ENCODE assay signal across 9 mouse cellular contexts in the genomic region with DNA sequence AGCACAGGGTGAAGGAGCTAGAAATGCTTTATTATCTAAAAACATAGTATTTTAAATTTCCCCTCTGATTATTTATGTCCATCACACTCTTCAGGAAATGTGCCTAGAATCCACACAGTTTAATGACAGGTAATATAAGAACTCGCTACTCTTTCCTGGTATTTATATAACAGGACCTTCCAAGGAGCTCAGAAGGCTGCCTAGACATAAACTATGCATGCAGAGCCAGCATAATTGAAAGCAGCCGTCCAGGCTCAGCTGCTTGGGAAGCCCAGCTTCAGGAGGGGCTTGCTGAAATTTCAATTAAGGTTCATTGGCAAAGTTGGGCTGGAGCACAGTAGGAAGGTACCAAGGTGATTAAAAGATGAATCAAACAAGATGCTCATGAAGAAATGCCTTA. TPM values are rescaled to one million over a fixed set of nuclear protein-coding genes. Genes with fewer than 3 reads are reported as not detected.
DNase-seq lines count a peak whose midpoint lies in the region; ATAC-seq and TF ChIP-seq lines count a peak whose summit lies in the region.
"Had no signal": no experiment of that assay in that cellular context is flagged by ENCODE, and none has a peak within 500 bp of the region (broad histone marks: within the 10 kb centered on the region; RNA-seq: fewer than 3 reads in every experiment).

No protein-coding gene starts in this region.

- TF ChIP-seq CTCF in gastrocnemius, adult 2 months (IDR thresholded peaks at IDR 0.05) = no peak

- H3K27me3 ChIP-seq in hindbrain, embryonic 13.5 days = no peaks in the 10 kb centered on the region
- no peaks in the 10 kb centered on the region for H3K27me3 ChIP-seq in midbrain, embryonic 11.5 days (ENCODE audit: control insufficient read depth, insufficient read depth, low read length)

- peak overlapping the region; percentile 28; the same call in 1 of the 2 replicates for H3K27ac ChIP-seq in gastrocnemius, adult 2 months
- peak overlapping the region; percentile 63; the same call in 1 of the 2 replicates for H3K27ac ChIP-seq in hindbrain, embryonic 13.5 days
- H3K27ac ChIP-seq in midbrain, embryonic 11.5 days (ENCODE audit: low read depth, low read length) = no peak overlapping the region

- DNase-seq in gastrocnemius, adult 2 months = no peak
- no peak for DNase-seq in gastrocnemius, postnatal 10 days
- peak; percentile 76 for DNase-seq in embryo, embryonic 10.5 days (ENCODE audit: low spot score)
- DNase-seq in midbrain, embryonic 11.5 days (ENCODE audit: low spot score, missing footprints) = peak; percentile 89
- DNase-seq in adrenal gland, postnatal 36 days = no peak
- no peak for DNase-seq in frontal cortex, postnatal 14 days (ENCODE audit: low spot score in 2 of 2)
- DNase-seq: kidney, adult 2 months had no signal

- no peaks in the 10 kb centered on the region for H3K9me3 ChIP-seq in hindbrain, embryonic 13.5 days
- no peaks in the 10 kb centered on the region for H3K9me3 ChIP-seq in midbrain, embryonic 11.5 days (ENCODE audit: control insufficient read depth, low read length)

- WGBS in hindbrain, embryonic 13.5 days = 35% methylated on average over 2 of the region's 2 CpGs
- 39% methylated on average over 2 of the region's 2 CpGs for WGBS in midbrain, embryonic 11.5 days

- no peaks in the 10 kb centered on the region for H3K36me3 ChIP-seq in hindbrain, embryonic 13.5 days
- H3K36me3 ChIP-seq in midbrain, embryonic 11.5 days (ENCODE audit: control insufficient read depth, insufficient read depth, low read length) = no peaks in the 10 kb centered on the region; the same call in 1 of the 2 replicates

- no peak for ATAC-seq in hindbrain, embryonic 13.5 days (ENCODE audit: low FRiP score)
- ATAC-seq in midbrain, embryonic 11.5 days (ENCODE audit: low FRiP score) = no peak
- ATAC-seq in erythroid progenitor cell, adult 5-6 weeks (replicated peaks; ENCODE audit: low FRiP score, poor library complexity, severe bottlenecking) = no peak

- peak overlapping the region; percentile 45 for H3K4me2 ChIP-seq in hindbrain, embryonic 13.5 days
- H3K4me2 ChIP-seq in midbrain, embryonic 11.5 days = peak overlapping the region; percentile 41

- peak overlapping the region; percentile 50 for H3K4me3 ChIP-seq in gastrocnemius, adult 2 months
- H3K4me3 ChIP-seq in hindbrain, embryonic 13.5 days = peak overlapping the region; percentile 33
- peak overlapping the region; percentile 12 for H3K4me3 ChIP-seq in midbrain, embryonic 11.5 days (ENCODE audit: low read depth, low read length)

- intact Hi-C loops in gastrocnemius, adult 2 months (cut with DNase I) = no loop called here

- H3K9ac ChIP-seq in hindbrain, embryonic 13.5 days = no peak overlapping the region
- no peak overlapping the region; the same call in 1 of the 2 replicates for H3K9ac ChIP-seq in midbrain, embryonic 11.5 days (ENCODE audit: low read length)

- H3K4me1 ChIP-seq in hindbrain, embryonic 13.5 days (replicated peaks) = peaks cover 14% of the 10 kb centered on the region; the same call in 1 of the 2 replicates
- peaks cover 14% of the 10 kb centered on the region for H3K4me1 ChIP-seq in midbrain, embryonic 11.5 days (ENCODE audit: control insufficient read depth, insufficient read depth, low read length)

RNA-seq across cellular contexts. Expression of a gene that starts 2.2 kb away (rescaled TPM):
- total RNA-seq in gastrocnemius, adult 2 months (2021) = 1 to 10 TPM; 2.2 to 2.8 TPM
- total RNA-seq in gastrocnemius, postnatal 10 days (2021) = 10 to 100 TPM; 12.6 to 14.2 TPM
- polyA plus RNA-seq in hindbrain, embryonic 13.5 days (2015; fragmentation: Nextera tagmentation; extraction: Ambion mirVana) = 45.4 and 49.2 TPM in 2 replicates
- polyA plus RNA-seq in midbrain, embryonic 11.5 days (2014; fragmentation: Nextera tagmentation; extraction: Ambion mirVana) = 54.2 and 62.9 TPM in 2 replicates
- 10 to 100 TPM; 19.0 to 24.2 TPM for total RNA-seq in adrenal gland, postnatal 36 days (2021)
- total RNA-seq in erythroid progenitor cell, adult 5-6 weeks (2015; ENCODE audit: low replicate concordance) = 122 and 150 TPM in 2 replicates
- 75.3 and 92.5 TPM in 2 replicates for total RNA-seq in erythroid progenitor cell, adult 5-6 weeks (2017; ENCODE audit: low replicate concordance)

Comparison
In these comparisons a context has a peak if more than half of its experiments do, and no peak if none do; other contexts are left out.
1. DNase-seq: peak in embryo, embryonic 10.5 days (single experiment) and midbrain, embryonic 11.5 days (single experiment); none in gastrocnemius, adult 2 months (single experiment), gastrocnemius, postnatal 10 days (single experiment), adrenal gland, postnatal 36 days (0 of 2) and frontal cortex, postnatal 14 days (0 of 2).
2. Peak in every context shown above with its lines, with median percentiles within 50 percentile points of each other: H3K4me3 ChIP-seq.